Mouse (Mus musculus): Measurements from ENCODE around the gene Itga11. TPM values are rescaled to one million over a fixed set of nuclear protein-coding genes. Genes with fewer than 3 reads are reported as not detected.
A peak's percentile ranks its signal among the peaks of the same experiment; 100 is the strongest.
"Not testable (repeated sequence)": the region's sequence is repeated elsewhere in the genome, so short reads cannot be mapped to it uniquely, and the experiment has no call there.

Gene Itga11
- polyA plus RNA-seq, 1 experiment from 2014 or later = 1.3 TPM

- 0 out of 2 replicates have a peak, but pooled peaks have one; percentile 32 for ATAC-seq (replicated peaks)
- Histone ChIP-seq H3K27ac (no peak overlapping the region), H3K9me3 (no peaks in the 10 kb centered on the region), H3K36me3 (replicated peaks) (no peaks in the 10 kb centered on the region), H3K4me3 (no peak overlapping the region), H3K9ac (no peak overlapping the region), H3K4me2 (no peak overlapping the region), H3K27me3 (replicated peaks) (no peaks in the 10 kb centered on the region), H3K4me1 (peaks cover 9% of the 10 kb centered on the region)
- WGBS = 7% methylated on average over 5 of the region's 5 CpGs
Measured at GRCm38 (mm10) chr9:62777461-62777860, 99.8 kb downstream of the Itga11 start.

GRCm38 (mm10) chr9:62778721-62779120 is 101.1 kb downstream of the Itga11 start:
- peaks cover 21% of the 10 kb centered on the region for H3K4me1 ChIP-seq
- H3K27me3 ChIP-seq (replicated peaks) = no peaks in the 10 kb centered on the region
- H3K4me2 ChIP-seq = no peak overlapping the region
- WGBS = 89% methylated on average over 9 of the region's 9 CpGs
- no peak for ATAC-seq (replicated peaks)
- H3K9ac ChIP-seq = no peak overlapping the region
- H3K4me3 ChIP-seq = no peak overlapping the region
- no peaks in the 10 kb centered on the region for H3K9me3 ChIP-seq
- no peak overlapping the region for H3K27ac ChIP-seq
- no peaks in the 10 kb centered on the region for H3K36me3 ChIP-seq (replicated peaks)

GRCm38 (mm10) chr9:62781965-62782364 is 104.3 kb downstream of the Itga11 start:
- Histone ChIP-seq H3K4me2 (no peak overlapping the region), H3K9ac (no peak overlapping the region), H3K4me3 (no peak overlapping the region), H3K9me3 (no peaks in the 10 kb centered on the region), H3K36me3 (replicated peaks) (no peaks in the 10 kb centered on the region), H3K27ac (0 out of 2 replicates have a peak overlapping the region, but pooled peaks have one; percentile 2), H3K27me3 (replicated peaks) (no peaks in the 10 kb centered on the region), H3K4me1 (peaks cover 25% of the 10 kb centered on the region)
- ATAC-seq (replicated peaks) = no peak
- WGBS = 43% methylated on average over 3 of the region's 3 CpGs

DNA sequence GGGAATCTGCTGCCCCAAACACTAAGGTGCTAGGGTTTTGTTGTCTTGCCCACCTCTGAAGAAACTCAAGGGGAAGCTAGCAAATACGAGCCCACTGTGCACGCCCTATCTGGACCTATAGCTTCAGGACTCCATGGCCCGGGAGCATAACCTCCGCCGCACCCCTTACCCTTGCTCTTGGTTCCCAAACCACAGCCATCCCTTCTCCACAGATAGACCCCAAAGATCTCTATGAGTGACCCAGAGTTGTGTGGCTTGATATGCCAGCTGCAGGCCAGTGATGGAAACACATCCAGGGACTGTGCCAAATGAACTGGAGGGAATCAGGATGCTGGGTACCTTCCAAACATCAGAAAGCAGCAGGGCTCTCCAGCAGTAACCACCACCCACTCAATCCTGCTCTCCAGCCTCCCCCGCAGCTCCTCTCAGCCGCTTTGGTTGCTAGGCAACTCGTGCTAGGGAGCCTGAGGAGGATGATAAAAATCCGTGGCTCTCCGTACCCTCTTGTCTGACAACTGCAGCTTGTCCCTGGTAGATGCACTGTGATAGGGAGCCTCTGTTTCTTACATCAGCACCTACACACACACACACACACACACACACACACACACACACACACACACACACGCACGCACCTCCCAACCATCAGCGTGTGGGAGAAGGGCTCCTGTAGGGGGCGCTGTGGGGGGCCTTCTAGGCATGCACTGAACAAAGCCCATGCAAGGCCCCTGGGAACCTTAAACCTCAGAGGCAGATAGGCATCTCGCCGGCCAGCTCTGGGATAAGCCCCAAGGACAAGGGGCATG is 105.6 kb downstream of the Itga11 start:
- Histone ChIP-seq H3K4me2 (peak overlapping the region; percentile 43), H3K36me3 (replicated peaks) (no peaks in the 10 kb centered on the region), H3K4me1 (peaks cover 25% of the 10 kb centered on the region), H3K9me3 (no peaks in the 10 kb centered on the region), H3K27me3 (replicated peaks) (no peaks in the 10 kb centered on the region), H3K9ac (0 out of 2 replicates have a peak overlapping the region, but pooled peaks have one; percentile 7), H3K27ac (peak overlapping the region; percentile 81), H3K4me3 (no peak overlapping the region)
- 29% methylated on average over 16 of the region's 16 CpGs for WGBS
- ATAC-seq (replicated peaks) = peak; percentile 91

- no peak for ATAC-seq (replicated peaks)
- Histone ChIP-seq H3K27me3 (replicated peaks) (no peaks in the 10 kb centered on the region), H3K4me1 (peaks cover 25% of the 10 kb centered on the region), H3K9ac (no peak overlapping the region), H3K4me3 (no peak overlapping the region), H3K27ac (peak overlapping the region; percentile 81), H3K4me2 (no peak overlapping the region), H3K9me3 (no peaks in the 10 kb centered on the region), H3K36me3 (replicated peaks) (no peaks in the 10 kb centered on the region)
- WGBS = 91% methylated on average over 2 of the region's 2 CpGs
Measured at GRCm38 (mm10) chr9:62784233-62784632, 106.6 kb downstream of the Itga11 start.

DNA sequence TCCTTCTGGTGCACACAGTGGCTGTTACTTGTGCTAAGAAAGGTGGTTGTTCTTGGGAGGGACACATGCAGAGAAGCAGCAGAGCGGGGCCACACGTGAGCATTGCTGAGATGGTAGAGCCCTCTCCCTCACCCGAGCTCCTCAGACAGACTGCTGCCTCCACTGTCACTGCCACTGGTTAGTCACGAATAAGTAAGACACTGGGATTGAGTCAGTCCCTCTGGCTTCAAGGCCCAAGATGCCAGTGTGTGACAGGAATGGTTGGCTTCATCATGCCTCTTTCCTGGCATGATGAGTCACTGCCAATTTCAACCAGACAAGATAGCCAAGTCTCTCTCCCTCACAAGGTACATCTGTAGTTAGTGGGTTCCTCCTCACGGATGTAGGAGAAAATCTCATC is 109.1 kb downstream of the Itga11 start:
- H3K9me3 ChIP-seq = no peaks in the 10 kb centered on the region
- no peak overlapping the region for H3K4me2 ChIP-seq
- ATAC-seq (replicated peaks) = no peak
- no peak overlapping the region for H3K27ac ChIP-seq
- H3K4me3 ChIP-seq = no peak overlapping the region
- peaks cover 24% of the 10 kb centered on the region for H3K4me1 ChIP-seq
- WGBS = 69% methylated on average over 5 of the region's 5 CpGs
- no peaks in the 10 kb centered on the region for H3K27me3 ChIP-seq (replicated peaks)
- no peak overlapping the region for H3K9ac ChIP-seq
- no peaks in the 10 kb centered on the region for H3K36me3 ChIP-seq (replicated peaks)

DNA sequence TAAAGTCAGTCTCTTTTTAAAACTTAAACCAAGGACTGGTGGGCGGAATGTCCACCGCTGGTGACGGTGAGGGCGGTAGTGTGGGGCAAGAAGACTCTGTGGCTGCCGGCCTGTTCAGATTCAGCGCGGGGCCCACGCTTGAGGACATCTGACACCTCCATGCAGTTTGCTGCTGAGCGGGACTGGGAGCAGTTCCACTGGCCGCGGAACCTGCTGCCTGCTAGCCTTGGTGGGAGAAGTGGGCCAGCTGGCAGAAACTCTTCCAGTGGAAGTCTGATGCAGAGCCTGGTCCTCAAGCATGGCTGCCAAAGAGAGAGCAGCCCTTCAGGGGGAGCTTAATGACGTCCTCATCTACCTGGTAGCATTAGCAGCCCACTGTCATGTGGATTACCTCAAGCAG is 112.2 kb downstream of the Itga11 start:
- no peak overlapping the region for H3K27ac ChIP-seq
- no peaks in the 10 kb centered on the region for H3K4me1 ChIP-seq
- peaks cover 8% of the 10 kb centered on the region; the same call in 1 of the 2 replicates for H3K36me3 ChIP-seq (replicated peaks)
- 90% methylated on average over 12 of the region's 12 CpGs for WGBS
- no peak overlapping the region for H3K9ac ChIP-seq
- no peak overlapping the region for H3K4me3 ChIP-seq
- ATAC-seq (replicated peaks) = no peak
- no peak overlapping the region for H3K4me2 ChIP-seq
- no peaks in the 10 kb centered on the region for H3K27me3 ChIP-seq (replicated peaks)
- H3K9me3 ChIP-seq = no peaks in the 10 kb centered on the region

- H3K9ac ChIP-seq = not testable (repeated sequence)
Measured at GRCm38 (mm10) chr9:62799218-62799617, 121.6 kb downstream of the Itga11 start.

GRCm38 (mm10) chr9:62810095-62810494 is 132.5 kb downstream of the Itga11 start:
- Histone ChIP-seq H3K27me3 (replicated peaks) (no peaks in the 10 kb centered on the region), H3K4me2 (peak overlapping the region; percentile 66), H3K4me1 (peaks cover 27% of the 10 kb centered on the region), H3K9ac (peak overlapping the region; percentile 96), H3K27ac (peak overlapping the region; percentile 99; the same call in 1 of the 2 replicates), H3K36me3 (replicated peaks) (no peaks in the 10 kb centered on the region), H3K9me3 (no peaks in the 10 kb centered on the region), H3K4me3 (peak overlapping the region; percentile 80)
- no peak for ATAC-seq (replicated peaks)
- 24% methylated on average over 8 of the region's 8 CpGs for WGBS

More at GRCm38 (mm10) chr9:62799218-62799617, 121.6 kb downstream of the Itga11 start:
- ATAC-seq (replicated peaks); H3K27ac ChIP-seq; H3K9me3 ChIP-seq; H3K4me1 ChIP-seq; H3K27me3 ChIP-seq (replicated peaks); H3K4me3 ChIP-seq; H3K4me2 ChIP-seq: not testable (repeated sequence)
- 92% methylated on average over 2 of the region's 2 CpGs for WGBS
- H3K36me3 ChIP-seq (replicated peaks) = peaks cover 25% of the 10 kb centered on the region

DNA sequence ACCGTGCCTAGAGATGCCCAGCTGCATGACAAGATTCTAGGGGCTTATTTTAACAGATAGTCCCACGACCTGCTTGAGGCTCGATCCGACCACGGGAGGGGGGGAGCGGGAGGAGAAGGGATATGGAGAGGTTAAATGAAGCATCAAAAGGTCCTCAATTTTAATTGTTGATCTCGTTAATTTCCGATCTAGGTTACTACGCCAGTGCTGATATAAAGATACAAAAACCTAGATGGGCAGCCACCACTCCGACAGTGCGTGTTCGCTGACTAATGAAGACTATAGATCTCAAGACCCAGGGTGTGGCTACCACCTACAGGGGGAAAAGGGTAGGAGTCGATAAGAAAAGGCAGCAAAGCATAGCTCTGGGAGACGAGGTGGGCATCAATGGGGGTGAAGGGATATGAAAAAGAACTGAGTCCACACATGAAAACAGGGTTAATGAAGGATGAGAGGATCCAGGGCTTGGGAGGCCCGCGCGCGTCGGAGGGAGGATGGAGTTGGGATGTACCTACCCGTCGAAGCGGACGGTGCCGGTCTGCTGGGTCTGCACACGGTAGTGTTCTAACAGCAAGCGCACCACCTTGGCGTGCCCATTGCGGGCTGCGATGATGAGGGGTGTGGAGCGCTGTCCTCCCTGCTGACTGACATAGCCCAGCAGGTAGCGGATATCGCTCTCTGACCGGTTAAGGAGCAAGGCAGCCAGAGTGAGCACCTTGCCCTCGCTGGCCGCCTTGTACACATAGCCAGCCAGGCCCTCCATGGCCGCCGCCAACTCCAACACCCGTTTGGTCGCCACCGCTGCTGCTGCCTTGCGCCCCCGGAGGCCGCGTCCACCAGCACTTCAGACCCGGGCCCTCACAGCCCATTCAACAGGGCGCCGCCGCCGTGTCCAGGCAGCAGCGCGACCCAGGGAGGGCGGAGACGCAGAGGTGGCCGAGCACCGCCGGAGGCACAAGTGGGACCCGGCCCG is 133.2 kb downstream of the Itga11 start:
- Histone ChIP-seq H3K4me3 (peak overlapping the region; percentile 80), H3K4me1 (peaks cover 27% of the 10 kb centered on the region), H3K9ac (peak overlapping the region; percentile 96), H3K4me2 (peak overlapping the region; percentile 66), H3K9me3 (no peaks in the 10 kb centered on the region), H3K27me3 (replicated peaks) (no peaks in the 10 kb centered on the region), H3K36me3 (replicated peaks) (no peaks in the 10 kb centered on the region), H3K27ac (peak overlapping the region; percentile 99)
- ATAC-seq (replicated peaks) = peak; percentile 76
- WGBS = under 1% methylated on average over 58 of the region's 58 CpGs

GRCm38 (mm10) chr9:62811516-62812121 is 134.0 kb downstream of the Itga11 start, which contains the start of gene Fem1b:
Fem1b (minus strand) TSS chr9:62811934.
- H3K4me2 ChIP-seq = peak within 1 kb of the TSS; percentile 66
- ATAC-seq (replicated peaks) = peak; percentile 92
- H3K9ac ChIP-seq = peak within 1 kb of the TSS; percentile 96
- H3K27me3 ChIP-seq (replicated peaks) = no peaks in the 10 kb centered on the region
- H3K4me1 ChIP-seq = peaks cover 27% of the 10 kb centered on the region
- peak within 1 kb of the TSS; percentile 99 for H3K27ac ChIP-seq
- WGBS = under 1% methylated on average over 53 of the region's 68 CpGs
- no peaks in the 10 kb centered on the region for H3K9me3 ChIP-seq
- H3K36me3 ChIP-seq (replicated peaks) = no peaks in the 10 kb centered on the region
- H3K4me3 ChIP-seq = peak within 1 kb of the TSS; percentile 80

Data from midbrain, embryonic 15.5 days (tissue).